Mouse (Mus musculus): ENCODE results near the gene Serpinb1b. TPM values are rescaled to one million over a fixed set of nuclear protein-coding genes. Genes with fewer than 3 reads are reported as not detected.

The Serpinb1b gene
- polyA plus RNA-seq, 1 experiment from 2014 or later, result 1.5 TPM

DNA sequence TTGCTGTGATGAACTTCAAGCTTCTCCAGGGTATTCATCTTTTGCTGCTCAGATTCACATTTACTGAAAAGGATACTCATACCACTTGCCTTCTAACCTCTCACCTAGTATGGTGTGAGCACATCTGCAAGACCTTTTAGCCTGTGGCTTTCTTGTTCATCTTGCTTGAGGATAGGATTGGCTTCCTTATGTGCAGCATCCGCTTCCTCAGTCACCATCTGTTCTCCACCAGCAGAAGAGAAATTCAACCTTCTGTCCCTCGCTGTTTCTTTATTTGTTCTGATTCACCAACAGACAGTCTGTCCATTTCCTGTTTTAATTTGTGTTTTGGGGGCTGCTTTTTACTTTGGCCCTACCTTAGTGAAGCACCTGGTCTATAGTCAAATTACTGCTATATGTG lies 59.3 kb downstream of the Serpinb1b start:
- H3K36me3 ChIP-seq (ENCODE audit: control insufficient read depth, insufficient read depth, low read length), result no peaks in the 10 kb centered on the region
- no peak overlapping the region for H3K4me3 ChIP-seq (ENCODE audit: low read depth, low read length)
- no peaks in the 10 kb centered on the region for H3K9me3 ChIP-seq (ENCODE audit: control insufficient read depth, low read length)
- H3K9ac ChIP-seq (ENCODE audit: low read depth, low read length), result no peak overlapping the region
- no peaks in the 10 kb centered on the region for H3K27me3 ChIP-seq (replicated peaks; ENCODE audit: control insufficient read depth, insufficient read depth, low read length)
- no peak for ATAC-seq (ENCODE audit: low read depth)
- DNase-seq (ENCODE audit: low spot score), result no peak
- H3K4me2 ChIP-seq (ENCODE audit: low read depth, low read length), result no peak overlapping the region
- H3K27ac ChIP-seq (replicated peaks; ENCODE audit: low read depth, low read length), result no peak overlapping the region
- H3K4me1 ChIP-seq (ENCODE audit: control insufficient read depth, insufficient read depth, low read length), result no peaks in the 10 kb centered on the region
- WGBS, result 94% methylated on average over 2 of the region's 2 CpGs

DNA sequence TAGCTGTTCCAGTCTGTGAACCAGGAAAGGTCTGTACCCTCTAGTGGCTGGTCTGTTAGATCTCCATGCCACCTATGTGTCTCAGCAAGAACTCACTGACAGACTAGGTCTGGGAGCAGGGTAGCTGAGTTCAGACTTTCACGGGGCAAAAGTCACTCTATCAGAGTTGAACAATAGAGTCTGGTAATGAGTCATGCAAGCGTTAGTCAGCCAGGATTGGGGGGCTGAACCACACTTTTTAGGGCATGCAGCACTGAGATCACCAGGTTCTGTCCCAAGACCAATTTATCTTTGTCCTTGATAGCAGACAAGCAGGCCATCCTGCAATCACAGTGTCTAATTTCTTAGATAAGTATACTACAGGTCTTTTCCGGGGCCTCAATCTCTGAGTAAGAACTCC lies 63.1 kb downstream of the Serpinb1b start:
- H3K4me1 ChIP-seq (ENCODE audit: control insufficient read depth, insufficient read depth, low read length), result no peaks in the 10 kb centered on the region
- H3K9me3 ChIP-seq (ENCODE audit: control insufficient read depth, low read length), result no peaks in the 10 kb centered on the region
- DNase-seq (ENCODE audit: low spot score) (no peak), ATAC-seq (ENCODE audit: low read depth) (no peak)
- H3K27me3 ChIP-seq (replicated peaks; ENCODE audit: control insufficient read depth, insufficient read depth, low read length), result no peaks in the 10 kb centered on the region
- H3K4me2 ChIP-seq (ENCODE audit: low read depth, low read length), result no peak overlapping the region
- no peak overlapping the region for H3K27ac ChIP-seq (replicated peaks; ENCODE audit: low read depth, low read length)
- 73% methylated on average over 3 of the region's 3 CpGs for WGBS
- no peak overlapping the region for H3K4me3 ChIP-seq (ENCODE audit: low read depth, low read length)
- no peaks in the 10 kb centered on the region for H3K36me3 ChIP-seq (ENCODE audit: control insufficient read depth, insufficient read depth, low read length)
- H3K9ac ChIP-seq (ENCODE audit: low read depth, low read length), result no peak overlapping the region

Other genes starting within 250 kb of the Serpinb1b start
- 24.2 and 34.9 TPM in 2 replicates for gene Serpinb1a, start 227.4 kb upstream of the Serpinb1b start, polyA plus RNA-seq (2014; fragmentation: Nextera tagmentation; extraction: Ambion mirVana)
- gene Serpinb1c, start 180.4 kb upstream of the Serpinb1b start, polyA plus RNA-seq (2014; fragmentation: Nextera tagmentation; extraction: Ambion mirVana), result not detected in 2 replicates
- gene Serpinb6b, start 113.4 kb upstream of the Serpinb1b start, polyA plus RNA-seq (2014; fragmentation: Nextera tagmentation; extraction: Ambion mirVana), result 2.4 and 3.0 TPM in 2 replicates
- gene Serpinb9, start 75.3 kb upstream of the Serpinb1b start, polyA plus RNA-seq (2014; fragmentation: Nextera tagmentation; extraction: Ambion mirVana), result 6.5 and 6.7 TPM in 2 replicates
- 0.14 and 0.17 TPM in 2 replicates for gene Serpinb9b, start 51.2 kb upstream of the Serpinb1b start, polyA plus RNA-seq (2014; fragmentation: Nextera tagmentation; extraction: Ambion mirVana)
- gene Serpinb9c, start 81.2 kb downstream of the Serpinb1b start, polyA plus RNA-seq (2014; fragmentation: Nextera tagmentation; extraction: Ambion mirVana), result not detected in 2 replicates
- not detected in 2 replicates for gene Serpinb9d, start 114.4 kb downstream of the Serpinb1b start, polyA plus RNA-seq (2014; fragmentation: Nextera tagmentation; extraction: Ambion mirVana)
- not detected in 2 replicates for gene Serpinb9e, start 171.0 kb downstream of the Serpinb1b start, polyA plus RNA-seq (2014; fragmentation: Nextera tagmentation; extraction: Ambion mirVana)
- not detected in 2 replicates for gene Serpinb9f, start 245.5 kb downstream of the Serpinb1b start, polyA plus RNA-seq (2014; fragmentation: Nextera tagmentation; extraction: Ambion mirVana)

All from embryonic facial prominence, embryonic 14.5 days (tissue).